Mouse (Mus musculus): ENCODE measurements around the gene Arhgap29.

DNA sequence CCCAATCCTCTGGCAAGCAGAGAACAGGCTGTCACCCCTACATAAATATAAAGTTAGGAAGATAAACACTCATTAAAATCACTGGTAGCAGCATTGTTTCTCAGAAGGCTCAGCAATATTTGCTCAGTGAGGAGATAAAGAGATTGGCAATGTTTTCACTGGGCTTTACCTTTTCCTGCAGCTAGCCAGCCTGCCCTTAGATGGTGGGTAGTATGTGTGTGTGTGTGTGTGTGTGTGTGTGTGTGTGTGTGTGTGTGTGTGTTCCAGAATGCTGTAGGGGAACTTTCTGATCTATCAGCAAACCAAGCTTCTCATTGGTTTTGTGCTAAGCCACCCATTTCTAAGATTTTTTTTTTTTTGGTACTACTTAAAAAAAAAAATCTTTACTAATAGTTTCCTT is 5.6 kb upstream of the Arhgap29 start:
- TF ChIP-seq CTCF (IDR thresholded peaks at IDR 0.05; ENCODE audit: control insufficient read depth, insufficient read depth, insufficient read length) (no peak), USF1 (IDR thresholded peaks at IDR 0.05; ENCODE audit: low read depth) (no peak)
